Mouse (Mus musculus) left cerebral cortex, postnatal 10 days (tissue): ENCODE measurements around the gene Ush1g. TPM values are rescaled to one million over a fixed set of nuclear protein-coding genes. Genes with fewer than 3 reads are reported as not detected.

Experiments used
- DNase-seq, 2 experiments: peaks; one replicate each; pipeline ENCODE4 v3.0.0; 2021 to 2022; ENCODE audit warnings: low spot score in 2 of 2, mixed read lengths in 1 of 2; ENCODE audit errors: extremely low spot score in 1 of 2
- intact Hi-C: fragments of 180-260 bp; cut with DNase I; formaldehyde crosslinking; loops from one replicate; pipeline ENCODE4 v1.15.1; 2025
- total RNA-seq, 2 experiments: library from RNA; stranded (reverse); gene quantifications; 2 replicates each; pipeline ENCODE4 v1.2.3; 2021

Gene Ush1g
- total RNA-seq, 2 experiments from 2014 or later: 0.24 to 0.26 TPM

DNA sequence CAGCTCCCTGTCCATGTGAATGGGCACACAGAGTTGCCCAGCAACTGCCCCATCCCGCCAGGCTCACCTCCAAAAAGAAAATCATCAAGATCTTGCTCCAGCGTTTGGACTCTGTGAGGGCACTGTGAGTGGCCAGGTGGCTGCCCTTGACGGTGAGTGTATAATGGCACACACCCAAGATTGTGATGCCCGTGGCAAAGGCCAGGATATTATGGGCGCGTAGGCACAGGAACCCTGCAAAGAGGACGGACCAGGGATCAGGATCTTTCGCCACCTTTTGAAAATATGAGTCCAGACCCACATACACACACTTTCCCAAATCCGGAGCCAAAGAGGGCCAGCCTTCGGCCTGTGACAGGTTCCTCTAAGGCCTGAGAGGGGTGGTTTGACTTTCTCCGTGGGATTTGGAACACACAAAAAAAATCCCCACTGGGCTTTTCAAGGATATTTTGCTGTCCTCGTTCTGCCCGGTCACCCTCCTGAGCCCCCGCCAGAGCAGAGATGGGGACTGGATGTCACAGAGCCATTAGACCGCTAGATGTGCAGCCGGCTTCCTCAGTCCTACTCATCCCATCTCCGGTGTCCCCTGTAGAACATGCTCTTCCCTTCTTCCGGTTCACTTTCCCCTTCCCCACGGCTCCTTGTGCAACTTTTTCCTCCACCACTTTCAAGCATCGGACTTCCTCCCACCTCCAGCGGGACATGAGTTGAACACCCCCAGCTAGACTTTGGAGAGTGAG is 25.2 kb downstream of the Ush1g start:
- DNase-seq: no peak
- intact Hi-C loops: no loop called here

DNA sequence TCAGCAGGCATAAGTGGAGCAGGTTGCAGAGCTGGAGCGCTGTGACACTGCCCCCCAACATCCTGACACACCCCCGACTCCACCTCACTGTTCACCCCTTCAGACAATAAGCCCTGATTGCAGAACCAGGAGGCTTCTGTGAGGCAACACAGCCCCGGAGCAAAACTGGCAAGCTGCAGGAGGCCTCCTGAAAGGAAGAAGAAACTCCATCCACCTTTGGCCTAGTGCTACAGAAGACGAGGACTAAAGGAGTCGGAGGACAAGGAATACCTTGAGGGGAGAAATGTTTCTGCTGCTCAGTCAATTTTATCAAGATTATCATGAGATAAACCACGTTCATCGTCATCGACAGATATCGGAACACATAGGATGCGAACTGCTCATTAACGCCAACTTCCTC is 25.9 kb downstream of the Ush1g start:
- intact Hi-C loops: no loop called here
- DNase-seq: no peak

DNA sequence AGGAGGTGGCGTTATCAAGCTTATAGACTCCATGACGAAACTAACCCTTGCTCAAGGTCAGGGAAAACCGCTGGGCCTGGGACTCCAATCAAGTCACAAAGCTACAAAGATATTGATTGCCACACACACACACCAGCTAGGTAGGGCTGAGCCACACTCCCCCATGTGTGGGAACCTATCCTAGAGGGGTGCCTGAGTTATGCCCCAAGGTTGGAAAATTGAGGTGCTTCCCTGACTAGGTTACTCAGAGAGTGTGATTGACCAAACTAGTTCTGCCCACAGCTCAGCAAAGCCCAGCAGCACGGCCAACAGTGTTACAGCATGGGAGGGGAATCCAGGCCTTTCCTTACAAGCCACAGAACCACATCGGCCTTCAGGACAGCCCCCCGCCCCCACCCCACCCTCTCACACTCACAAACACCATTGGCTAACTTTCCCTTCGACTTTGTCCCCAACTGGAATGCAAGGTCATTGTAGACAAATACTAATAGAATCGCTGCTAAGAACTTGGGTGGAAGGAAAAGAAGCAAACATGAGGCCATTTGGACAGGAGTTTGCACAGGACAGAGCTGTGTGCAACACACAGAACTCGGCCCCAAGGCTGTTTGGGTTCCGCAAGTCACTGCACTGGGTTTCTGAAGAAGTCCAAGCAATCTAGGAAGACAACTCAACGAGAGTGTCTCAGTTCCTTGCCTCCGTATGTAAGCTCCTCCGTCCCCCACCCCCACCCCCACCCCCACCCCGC is 29.0 kb downstream of the Ush1g start:
- intact Hi-C loops: no loop called here
- DNase-seq: no peak

DNA sequence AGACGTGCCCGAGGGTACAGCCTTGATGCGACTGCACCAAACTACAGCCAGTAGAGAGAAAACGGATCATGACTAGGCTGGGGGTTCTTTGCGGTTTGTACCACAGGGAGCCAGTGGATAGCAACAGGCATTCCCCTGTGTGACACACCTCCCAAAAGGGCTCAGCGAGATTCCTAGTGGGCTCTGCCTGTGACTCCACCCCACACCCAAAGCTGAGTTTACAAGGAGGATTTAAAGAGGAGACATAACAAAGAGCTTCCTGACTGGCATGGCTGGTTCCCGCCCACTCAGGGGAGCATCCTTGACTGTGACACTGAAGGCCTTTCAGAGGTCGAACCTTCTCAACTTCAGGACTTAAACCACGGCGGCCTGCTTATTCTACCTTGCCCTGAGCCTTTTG is 30.3 kb downstream of the Ush1g start:
- no peak for DNase-seq
- intact Hi-C loops: no loop called here

DNA sequence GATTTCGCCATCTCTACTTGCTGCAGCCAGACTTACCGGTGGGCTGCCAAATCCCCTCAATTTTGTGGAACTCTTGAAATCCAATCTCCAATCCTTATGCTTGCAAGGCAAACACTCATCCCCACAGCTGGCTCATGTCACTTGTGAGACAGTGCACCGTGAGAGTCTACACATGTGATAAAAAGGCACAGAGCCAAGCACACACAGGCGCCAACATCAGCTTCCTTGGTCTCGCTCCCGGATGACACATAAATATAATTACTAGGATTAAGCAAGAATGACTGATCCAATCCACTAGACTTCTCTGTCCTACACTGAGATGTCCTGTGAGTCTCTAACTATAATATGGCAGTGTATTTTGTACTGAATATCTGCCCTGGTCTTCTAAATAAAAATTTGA is 30.9 kb downstream of the Ush1g start:
- intact Hi-C loops: no loop called here
- DNase-seq: no peak

DNA sequence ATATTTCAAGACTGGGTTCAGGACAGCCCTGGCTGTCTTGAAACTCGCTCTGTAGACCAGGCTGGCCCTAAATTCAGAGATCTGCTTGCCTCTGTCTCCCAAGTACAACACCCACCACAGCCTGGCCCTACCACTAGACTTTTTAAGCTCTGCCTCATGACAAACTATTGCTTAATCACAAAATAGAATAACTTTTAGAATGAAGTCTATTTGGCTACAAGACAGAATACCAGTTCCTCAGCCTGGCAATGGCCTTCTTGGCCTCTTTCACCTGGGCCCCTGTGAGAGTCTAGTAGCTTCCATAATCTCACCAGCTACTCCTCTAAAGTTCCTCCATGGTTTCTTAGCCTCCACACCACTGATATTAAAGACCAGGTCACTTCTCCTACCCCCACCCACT is 31.5 kb downstream of the Ush1g start:
- DNase-seq: no peak
- intact Hi-C loops: no loop called here

DNA sequence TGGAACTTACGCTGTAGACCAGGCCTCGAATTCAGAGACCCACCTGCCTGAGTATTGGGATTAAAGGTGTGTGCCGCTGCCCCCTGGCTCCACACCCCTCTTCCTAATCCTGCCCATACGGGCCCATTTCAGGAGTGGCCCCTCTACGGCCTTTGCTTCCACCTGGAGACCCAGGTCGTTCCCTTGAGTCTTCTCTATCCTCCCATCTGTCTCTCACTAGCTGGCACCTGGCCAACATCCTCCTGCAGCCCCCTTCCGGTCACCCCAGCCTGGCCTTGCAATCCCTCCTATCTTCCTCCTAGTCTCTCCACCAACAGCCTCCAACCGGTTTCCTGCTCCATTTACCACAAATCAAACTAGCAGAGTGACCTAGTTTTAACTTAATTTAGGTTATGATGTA is 32.0 kb downstream of the Ush1g start:
- intact Hi-C loops: no loop called here
- peak in 1 of 2 experiments; percentile 53 for DNase-seq

DNA sequence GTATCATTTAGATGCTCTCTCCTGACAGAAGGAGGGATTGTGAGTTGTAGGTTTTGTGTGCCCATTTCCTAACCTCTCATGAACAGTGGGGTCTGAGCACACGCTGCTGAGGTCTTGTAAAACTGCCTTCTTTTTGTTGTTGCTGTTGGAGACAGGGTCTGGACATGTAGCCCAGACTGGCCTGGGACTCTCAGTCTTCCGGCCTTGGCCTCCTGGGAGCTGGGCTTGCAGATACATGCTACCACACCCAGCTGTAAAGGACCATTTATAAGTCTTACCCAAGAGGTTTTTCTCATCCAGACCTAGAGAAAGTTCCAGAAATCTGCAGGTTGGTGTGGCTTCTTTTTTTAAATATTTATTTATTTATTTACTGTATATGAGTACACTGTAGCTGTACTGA is 33.5 kb downstream of the Ush1g start:
- intact Hi-C loops: no loop called here
- no peak for DNase-seq

DNA sequence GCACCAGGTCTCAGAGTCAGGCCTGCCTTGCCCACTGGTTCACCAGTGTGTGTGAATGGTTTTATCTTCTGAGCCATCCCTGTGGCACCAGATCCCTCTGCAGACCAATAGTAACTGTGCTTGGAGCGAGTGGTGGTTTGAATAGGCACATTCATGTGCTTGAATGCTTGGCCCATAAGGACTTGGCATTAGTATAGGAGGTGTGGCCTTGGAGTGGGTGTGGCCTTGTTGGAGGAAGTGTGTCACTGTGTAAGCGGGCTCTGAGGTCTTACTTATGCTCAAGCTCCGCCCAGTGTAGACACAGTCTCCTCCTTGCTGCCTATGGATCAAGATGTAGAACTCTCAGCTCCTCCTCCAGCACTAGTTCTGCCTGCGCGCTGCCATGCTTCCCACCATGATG is 34.5 kb downstream of the Ush1g start:
- intact Hi-C loops: no loop called here
- no peak for DNase-seq

DNA sequence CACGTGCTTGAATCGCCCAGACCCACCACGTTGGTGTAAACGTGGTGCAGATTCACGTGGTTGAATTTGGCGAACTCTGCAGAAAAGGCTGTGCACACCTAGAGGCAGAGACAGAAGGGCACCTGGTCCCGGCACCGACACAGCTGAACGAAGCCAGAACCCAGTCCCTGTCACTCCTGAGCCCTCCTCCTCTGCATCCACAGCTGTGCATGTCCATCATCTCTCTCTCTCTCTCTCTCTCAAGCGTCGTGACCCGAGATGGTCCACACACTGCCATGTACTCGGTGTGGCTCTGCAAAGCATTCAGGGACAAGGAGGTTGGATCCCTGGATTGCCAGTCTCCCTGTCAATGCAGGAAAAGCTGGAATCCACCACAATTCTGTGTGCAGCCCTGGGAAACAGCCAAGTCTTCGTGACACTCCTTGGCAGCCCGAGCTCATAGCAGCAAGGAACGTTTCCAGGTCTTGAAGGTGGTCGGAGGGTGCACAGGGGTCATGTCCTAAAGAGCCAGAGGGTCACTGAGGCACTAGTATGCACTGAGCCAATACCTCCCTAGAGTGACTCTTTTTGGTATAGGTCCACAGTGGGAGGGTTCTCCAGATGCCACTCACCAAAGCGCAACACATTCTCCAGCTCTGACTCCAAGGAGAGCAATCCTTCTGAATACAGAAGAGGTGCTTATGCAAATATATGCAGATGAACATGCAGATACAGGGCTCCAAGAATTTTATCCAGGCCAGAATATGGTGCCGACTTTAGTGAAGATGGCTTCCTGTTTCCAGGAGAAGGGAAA is 35.4 kb downstream of the Ush1g start:
- intact Hi-C loops: no loop called here

DNA sequence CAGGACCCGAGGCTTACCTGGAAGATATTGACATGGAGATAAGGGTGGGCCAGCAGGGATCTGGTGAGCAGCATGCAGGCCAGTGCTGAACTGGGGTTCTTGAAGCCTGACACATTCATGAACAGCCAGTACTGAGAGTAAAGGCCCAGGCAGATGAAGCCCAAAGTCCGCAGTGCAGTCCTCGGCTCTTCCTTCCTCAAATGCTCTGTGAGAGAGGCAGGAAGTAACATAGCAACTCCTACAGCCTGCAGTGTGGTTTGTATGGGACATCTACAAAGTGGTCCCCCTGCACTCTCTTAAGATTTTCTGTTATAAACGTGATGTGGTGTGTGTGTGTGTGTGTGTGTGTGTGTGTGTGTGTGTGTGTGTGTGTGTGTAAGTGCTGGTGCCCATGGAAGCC is 36.6 kb downstream of the Ush1g start:
- intact Hi-C loops: no loop called here
- DNase-seq: no peak

More for the DNA sequence above, 35.4 kb downstream of the Ush1g start:
- DNase-seq: no peak

DNA sequence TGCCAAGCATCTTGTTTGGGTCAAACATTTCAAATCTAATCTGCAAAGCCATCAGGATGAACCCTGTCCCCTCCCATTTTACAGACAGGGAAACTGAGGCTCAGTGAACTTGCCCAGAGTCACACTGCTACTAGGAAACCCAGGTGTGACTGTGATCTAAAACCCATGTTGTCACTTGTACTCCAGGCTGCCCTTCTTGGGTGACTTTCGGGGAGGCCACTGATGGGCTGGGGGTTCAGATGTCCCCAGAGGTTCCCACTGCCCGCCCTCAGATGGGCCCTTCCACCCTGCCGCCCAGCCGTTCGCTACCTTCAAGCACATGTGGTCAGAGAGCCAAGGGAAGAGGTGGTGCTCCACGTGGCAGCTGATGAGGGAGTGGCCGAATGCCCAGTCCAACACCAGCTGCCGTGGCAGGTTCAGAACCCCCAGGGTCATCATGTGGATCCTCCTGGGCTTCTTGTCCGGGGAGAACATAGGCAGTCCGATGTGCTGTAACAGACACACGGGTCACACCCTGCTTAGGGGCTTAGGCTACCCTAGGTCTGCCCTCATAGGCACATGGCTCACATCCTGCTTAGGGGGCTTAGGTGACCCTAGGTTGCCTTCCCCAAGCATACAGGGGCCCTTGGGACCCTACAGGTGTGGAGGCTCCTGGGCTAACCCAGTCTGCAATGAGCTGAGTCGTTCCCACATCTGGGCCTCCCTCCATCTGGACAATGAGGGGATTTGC is 37.8 kb downstream of the Ush1g start:
- DNase-seq: no peak
- intact Hi-C loops: no loop called here

DNA sequence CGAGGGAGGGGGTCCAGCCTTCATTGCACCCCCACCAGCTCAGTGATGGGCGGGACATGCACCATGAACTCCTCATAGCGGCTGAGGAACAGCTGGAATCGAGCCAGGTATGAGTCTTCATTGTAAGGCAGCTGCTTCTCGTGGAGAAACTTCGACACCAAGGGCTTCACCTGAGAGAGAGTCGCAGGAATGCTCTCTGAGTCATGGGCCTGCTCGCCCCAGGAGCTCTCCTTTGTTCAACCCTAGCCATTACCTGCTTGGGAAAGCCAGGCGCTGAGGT is 38.4 kb downstream of the Ush1g start:
- intact Hi-C loops: no loop called here
- no peak for DNase-seq

DNA sequence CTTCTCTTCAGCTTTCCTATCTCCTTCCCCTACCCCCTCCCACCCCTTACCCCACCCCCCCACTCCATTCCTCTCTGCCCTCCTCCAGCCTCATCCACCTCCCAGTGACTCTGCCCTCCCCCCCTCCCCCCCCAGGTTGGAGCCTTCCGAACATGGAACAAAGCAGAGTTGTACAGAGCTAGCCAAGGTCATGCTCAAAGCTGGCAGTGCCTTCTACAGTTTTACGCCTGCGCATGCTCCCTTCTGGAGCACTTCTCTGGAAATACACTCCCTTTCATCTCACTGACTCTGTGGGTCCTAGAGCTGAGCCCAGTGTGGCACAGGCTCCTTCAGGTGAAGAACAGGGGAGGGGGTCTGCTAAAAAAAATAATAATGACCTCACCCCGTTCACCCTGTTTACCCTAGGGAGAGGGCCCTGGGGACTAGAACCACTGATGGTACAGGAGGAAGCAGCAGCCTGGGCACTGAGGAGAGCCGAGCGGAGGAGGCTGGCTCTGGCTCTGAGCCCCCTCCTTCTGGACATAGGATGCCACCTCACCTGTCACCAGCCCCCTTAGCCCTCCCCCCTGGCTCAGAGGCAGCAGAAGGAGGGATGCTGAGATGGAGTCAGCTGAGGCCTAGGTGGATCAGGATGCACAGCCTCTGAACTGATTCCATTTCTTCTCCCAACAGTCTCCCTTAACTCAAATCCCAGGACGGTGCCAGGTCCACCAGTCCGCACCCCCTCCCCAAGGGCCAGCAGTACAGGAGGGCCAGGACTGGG is 38.9 kb downstream of the Ush1g start:
- no peak for DNase-seq
- intact Hi-C loops: no loop called here

DNA sequence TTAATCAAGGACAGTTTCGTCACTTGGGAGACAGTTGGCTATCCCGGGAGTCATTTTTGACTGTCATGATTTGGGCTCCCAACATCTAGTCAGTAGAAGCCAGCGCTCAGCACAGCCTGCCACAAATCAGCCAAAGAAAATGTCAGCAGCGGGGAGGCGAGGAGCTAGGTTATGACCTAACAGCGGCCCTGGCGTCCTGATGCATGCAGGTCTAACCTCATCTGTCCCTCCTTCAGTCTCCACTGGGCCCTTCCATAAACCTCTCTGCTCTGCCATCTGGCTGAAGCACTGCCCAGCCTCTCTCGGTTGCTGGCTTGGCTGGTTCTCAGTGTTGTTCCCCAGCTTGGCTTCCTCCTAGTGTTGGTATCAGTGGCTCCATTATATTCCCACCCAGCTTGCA is 39.5 kb downstream of the Ush1g start:
- DNase-seq: no peak
- intact Hi-C loops: no loop called here

DNA sequence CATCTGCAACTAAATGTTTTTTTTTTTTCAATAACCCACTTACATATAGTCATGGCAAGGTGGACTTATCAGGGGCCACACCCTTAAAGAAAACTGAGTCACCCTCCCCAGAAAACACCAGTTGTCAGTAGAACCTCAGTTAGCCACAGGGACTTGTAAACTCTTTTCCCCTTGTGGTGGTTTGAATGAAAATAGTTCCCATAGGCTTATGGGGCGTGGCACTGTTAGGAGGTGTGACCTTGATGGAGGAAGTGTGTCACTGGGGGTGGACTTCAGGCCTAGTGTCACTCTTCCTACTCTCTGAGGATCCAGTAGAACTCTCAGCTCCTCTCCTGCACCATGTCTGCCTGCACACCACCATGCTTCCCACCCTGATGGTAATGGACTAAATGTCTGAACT is 42.1 kb downstream of the Ush1g start:
- DNase-seq: no peak
- intact Hi-C loops: no loop called here

DNA sequence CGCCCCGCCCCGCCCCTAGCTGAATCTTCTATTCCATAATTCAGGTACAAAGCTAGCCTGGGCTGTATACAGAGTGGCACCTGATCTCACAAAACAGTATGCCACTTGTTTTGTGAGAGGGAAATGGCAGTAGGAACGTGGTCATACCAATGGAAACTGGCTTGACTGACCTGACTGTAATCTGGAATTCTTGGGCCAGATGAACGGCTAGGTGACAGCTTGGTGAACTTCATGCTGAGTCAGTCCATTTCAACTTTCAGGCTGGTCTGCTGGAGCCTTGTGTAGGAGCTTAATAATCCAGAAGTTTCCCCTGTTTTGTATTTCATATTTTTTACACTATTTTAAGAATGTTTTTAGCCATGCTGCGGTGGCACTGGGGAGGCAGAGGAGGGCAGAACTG is 43.7 kb downstream of the Ush1g start:
- DNase-seq: no peak
- intact Hi-C loops: no loop called here

DNA sequence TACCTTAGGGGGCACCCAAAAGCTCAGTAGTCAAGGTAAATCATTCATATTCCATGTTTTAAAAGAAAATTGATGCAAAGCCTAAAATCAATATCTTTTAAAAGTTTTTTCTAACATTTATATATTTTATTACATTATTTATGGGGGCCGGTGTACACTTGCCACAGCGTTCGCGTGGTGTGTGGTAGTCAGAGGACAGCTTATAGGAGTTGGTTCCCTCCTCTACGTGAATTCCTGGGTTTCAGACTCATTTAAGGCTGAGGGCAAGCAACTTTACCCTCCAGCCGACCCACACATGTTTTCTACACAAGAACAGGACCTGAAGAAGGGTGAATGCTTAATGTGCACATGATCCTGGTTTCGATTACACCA is 44.3 kb downstream of the Ush1g start:
- no peak for DNase-seq
- intact Hi-C loops: no loop called here
